Mouse (Mus musculus) urinary bladder, adult 2 months (tissue): ENCODE results near the gene Atg13. TPM values are rescaled to one million over a fixed set of nuclear protein-coding genes. Genes with fewer than 3 reads are reported as not detected.

Experiments used
- DNase-seq: peaks from one replicate; pipeline ENCODE4 v3.0.0; 2022; ENCODE audit warnings: low spot score
- polyA plus RNA-seq: library from polyadenylated mRNA; depleted of rRNA; stranded (reverse); fragments of >200 nt; gene quantifications from 2 replicates; pipeline ENCODE4 v1.2.3, GENCODE M21; 2012; rRNA removed

Gene Atg13
- polyA plus RNA-seq, 1 experiment: 37.0 TPM

GRCm38 (mm10) chr2:91649152-91649551 is 61.2 kb downstream of the Atg13 start:
- DNase-seq: no peak

- no peak for DNase-seq
Observed at GRCm38 (mm10) chr2:91646733-91647132, 63.6 kb downstream of the Atg13 start.

- DNase-seq: no peak
Observed at GRCm38 (mm10) chr2:91645811-91646210, 64.6 kb downstream of the Atg13 start.

- DNase-seq: no peak
Observed at GRCm38 (mm10) chr2:91645354-91645753, 65.0 kb downstream of the Atg13 start.

- no peak for DNase-seq
Observed at GRCm38 (mm10) chr2:91644021-91644420, 66.4 kb downstream of the Atg13 start.

GRCm38 (mm10) chr2:91642825-91643415 is 67.5 kb downstream of the Atg13 start:
- DNase-seq: no peak

GRCm38 (mm10) chr2:91638931-91639330 is 71.4 kb downstream of the Atg13 start:
- no peak for DNase-seq

- DNase-seq: no peak
Observed at GRCm38 (mm10) chr2:91636727-91637338, 73.5 kb downstream of the Atg13 start.

GRCm38 (mm10) chr2:91636229-91636628 is 74.1 kb downstream of the Atg13 start, which contains the start of gene F2:
F2 (minus strand) TSS chr2:91636414.
- no peak for DNase-seq

GRCm38 (mm10) chr2:91635486-91635885 is 74.9 kb downstream of the Atg13 start:
- no peak for DNase-seq

- DNase-seq: no peak
Observed at GRCm38 (mm10) chr2:91634841-91635240, 75.5 kb downstream of the Atg13 start.

- DNase-seq: no peak
Observed at GRCm38 (mm10) chr2:91633334-91633977, 76.9 kb downstream of the Atg13 start.

- no peak for DNase-seq
Observed at GRCm38 (mm10) chr2:91632316-91632715, 78.1 kb downstream of the Atg13 start.

GRCm38 (mm10) chr2:91631826-91632225 is 78.5 kb downstream of the Atg13 start:
- no peak for DNase-seq

GRCm38 (mm10) chr2:91630384-91630783 is 80.0 kb downstream of the Atg13 start:
- no peak for DNase-seq

- DNase-seq: no peak
Observed at GRCm38 (mm10) chr2:91629682-91630081, 80.7 kb downstream of the Atg13 start.

GRCm38 (mm10) chr2:91628171-91628570 is 82.2 kb downstream of the Atg13 start:
- no peak for DNase-seq

- DNase-seq: no peak
Observed at GRCm38 (mm10) chr2:91627486-91627885, 82.9 kb downstream of the Atg13 start.

Other genes starting within 250 kb of the Atg13 start
- 19.6 and 22.9 TPM in 2 replicates for gene Ckap5, start 183.8 kb downstream of the Atg13 start, polyA plus RNA-seq
- gene F2, start 74.2 kb downstream of the Atg13 start, polyA plus RNA-seq: 0.25 and 0.33 TPM in 2 replicates
- 15.3 and 16.5 TPM in 2 replicates for gene Zfp408, start 60.8 kb downstream of the Atg13 start, polyA plus RNA-seq
- gene Arhgap1, start 60.7 kb downstream of the Atg13 start, polyA plus RNA-seq: 127 and 128 TPM in 2 replicates
- 5.5 and 8.4 TPM in 2 replicates for gene Harbi1, start 276 bp upstream of the Atg13 start, polyA plus RNA-seq
- 12.3 and 18.2 TPM in 2 replicates for gene Ambra1, start 19.6 kb upstream of the Atg13 start, polyA plus RNA-seq
- gene Chrm4, start 216.7 kb upstream of the Atg13 start, polyA plus RNA-seq: 0.06 and 0.11 TPM in 2 replicates
- gene Mdk, start 221.7 kb upstream of the Atg13 start, polyA plus RNA-seq: 34.7 and 37.5 TPM in 2 replicates
- 0.03 TPM in 1 of 2 replicates, not detected in the other for gene Gm9821, start 235.1 kb upstream of the Atg13 start, polyA plus RNA-seq